Mouse (Mus musculus) embryonic stem cell, embryonic (primary cell): ENCODE measurements around the gene Zbtb14.

Source experiments
- CTCF ChIA-PET, 4 experiments: fragments of 300-600 bp in 2 of 4; fragments of 350-600 bp in 2 of 4; sonication (Branson Sonifier 250); formaldehyde crosslinking; loops; one replicate each; lab custom pipeline; 2022; ENCODE audit warnings: inconsistent platforms in 2 of 4; lab: Charles Lee
- POLR2A ChIA-PET, 4 experiments: fragments of 300-600 bp in 2 of 4; fragments of 350-600 bp in 2 of 4; sonication (Branson Sonifier 250); formaldehyde crosslinking; loops; one replicate each; lab custom pipeline; 2022; ENCODE audit warnings: antibody characterized with exemption in 4 of 4, inconsistent platforms in 1 of 4; lab: Charles Lee

The Zbtb14 gene

DNA sequence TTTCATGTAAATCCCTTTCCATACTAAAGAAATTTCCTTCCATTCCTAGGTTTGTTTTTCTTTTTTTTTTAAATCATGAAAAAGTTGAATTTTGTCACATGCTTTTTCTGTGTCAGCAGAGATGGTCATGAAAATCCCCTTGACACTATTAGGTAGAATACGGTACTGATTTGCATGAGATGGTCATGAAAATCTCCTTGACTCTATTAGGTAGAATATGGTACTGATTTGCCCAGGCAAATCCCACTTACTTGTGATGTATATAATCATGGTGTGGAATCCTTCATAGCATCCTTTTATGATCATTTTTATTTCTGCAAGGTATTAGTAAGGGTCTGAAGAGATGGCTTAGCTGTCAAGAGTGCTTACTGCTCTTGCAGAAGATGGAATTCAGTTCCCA is 38.7 kb downstream of the Zbtb14 start:
- POLR2A ChIA-PET = interaction anchor here in 3 of 4 experiments (0.7 to 2.0 kb wide), 6 partner anchors 17 to 1612 kb away, joined by 3 to 8 read pairs (median 4); partner anchors contain the start of genes Zbtb14 (in 2 of the 3) and Akain1 (in 1 of the 3)

DNA sequence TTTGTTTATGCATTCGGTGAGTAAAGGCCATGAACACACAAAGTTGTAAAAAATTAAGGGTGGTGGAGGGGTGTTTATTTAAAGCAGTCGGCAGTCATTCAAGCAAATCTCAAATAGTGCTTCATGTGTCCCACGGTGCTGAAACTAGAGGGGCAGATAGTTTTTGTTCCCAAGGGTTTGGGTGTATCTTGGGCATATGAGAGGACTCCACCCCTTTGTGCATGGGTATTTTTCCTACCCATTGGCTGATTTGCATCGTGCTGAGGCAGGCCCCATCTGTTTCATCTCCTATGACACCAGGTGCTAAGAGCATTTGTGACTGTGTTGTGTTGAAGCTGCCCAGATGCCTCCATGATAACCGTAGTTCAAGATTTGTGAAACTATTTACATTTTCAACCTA is 55.0 kb downstream of the Zbtb14 start:
- CTCF ChIA-PET = no interaction called here
- POLR2A ChIA-PET = interaction anchor here in 2 of 4 experiments (0.6 to 1.7 kb wide), 6 partner anchors 13 to 161 kb away, joined by 3 to 26 read pairs (median 4); partner anchors contain the start of gene Zbtb14 (in 1 of the 2)

More for the DNA sequence above, 38.7 kb downstream of the Zbtb14 start:
- CTCF ChIA-PET = no interaction called here

DNA sequence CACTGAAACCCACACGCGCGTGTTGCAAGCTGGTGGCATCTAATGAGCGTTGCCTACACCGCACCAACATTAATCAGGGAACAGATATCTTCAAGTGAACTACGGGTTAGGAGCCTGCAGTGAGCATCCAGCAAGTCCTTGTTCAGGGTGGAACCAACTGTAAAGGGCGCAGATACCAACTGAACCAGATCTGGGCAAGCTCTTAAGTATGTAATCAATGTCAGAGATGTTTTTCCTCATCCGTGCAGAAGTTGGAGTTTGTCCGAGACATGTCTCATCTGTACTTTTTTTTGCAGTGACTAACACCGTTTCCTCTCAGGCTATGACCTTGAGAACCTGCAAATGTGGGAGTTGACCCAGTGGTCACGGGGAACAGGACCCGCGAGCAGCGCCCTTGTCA is 55.6 kb downstream of the Zbtb14 start:
- POLR2A ChIA-PET = interaction anchor here in 3 of 4 experiments (0.7 to 1.7 kb wide), 13 partner anchors 10 to 161 kb away, joined by 3 to 26 read pairs (median 3); partner anchors contain the start of gene Zbtb14 (in 2 of the 3)
- CTCF ChIA-PET = interaction anchor here in 1 of 4 experiments (1.4 kb wide), 1 partner anchor 37 kb away, joined by 3 read pairs; no protein-coding TSS in a partner anchor

DNA sequence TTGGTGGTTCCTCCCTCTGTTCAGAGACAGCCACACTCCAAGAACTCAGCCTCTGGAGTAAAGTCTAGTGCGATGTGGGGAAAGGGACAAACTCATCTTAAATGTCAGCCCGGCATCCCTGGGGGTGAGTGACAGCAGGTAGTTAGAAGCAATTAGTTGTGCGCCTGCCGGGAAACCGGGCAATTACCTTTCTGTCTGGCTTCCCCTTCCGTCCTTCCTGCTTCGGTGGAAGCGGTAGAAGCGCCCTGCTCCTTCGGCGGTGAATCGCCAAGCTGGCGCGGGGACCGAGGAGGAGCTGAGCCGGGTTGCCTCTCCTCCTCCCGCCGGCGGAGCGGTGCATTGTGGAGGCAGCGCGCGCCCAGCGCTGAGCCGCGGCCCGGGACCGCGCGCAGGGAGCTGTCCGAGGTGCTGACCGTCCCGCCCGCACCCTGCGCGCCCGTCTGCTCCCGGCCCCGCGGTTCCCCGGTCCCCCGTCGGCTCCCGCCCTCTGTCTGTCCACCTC is 56.2 kb downstream of the Zbtb14 start, which contains the start of gene Akain1:
TSS of gene Akain1 (plus strand) at position 337 of the 502 bp plus-strand sequence.
- ChIA-PET CTCF (interaction anchor here in 1 of 4 experiments (1.4 kb wide), 1 partner anchor 36 kb away, joined by 3 read pairs; no protein-coding TSS in a partner anchor), POLR2A (interaction anchor here (0.6 to 1.7 kb wide), 17 partner anchors 9 to 162 kb away, joined by 3 to 26 read pairs (median 3); partner anchors contain the start of gene Zbtb14 (in 3 of the 4))

DNA sequence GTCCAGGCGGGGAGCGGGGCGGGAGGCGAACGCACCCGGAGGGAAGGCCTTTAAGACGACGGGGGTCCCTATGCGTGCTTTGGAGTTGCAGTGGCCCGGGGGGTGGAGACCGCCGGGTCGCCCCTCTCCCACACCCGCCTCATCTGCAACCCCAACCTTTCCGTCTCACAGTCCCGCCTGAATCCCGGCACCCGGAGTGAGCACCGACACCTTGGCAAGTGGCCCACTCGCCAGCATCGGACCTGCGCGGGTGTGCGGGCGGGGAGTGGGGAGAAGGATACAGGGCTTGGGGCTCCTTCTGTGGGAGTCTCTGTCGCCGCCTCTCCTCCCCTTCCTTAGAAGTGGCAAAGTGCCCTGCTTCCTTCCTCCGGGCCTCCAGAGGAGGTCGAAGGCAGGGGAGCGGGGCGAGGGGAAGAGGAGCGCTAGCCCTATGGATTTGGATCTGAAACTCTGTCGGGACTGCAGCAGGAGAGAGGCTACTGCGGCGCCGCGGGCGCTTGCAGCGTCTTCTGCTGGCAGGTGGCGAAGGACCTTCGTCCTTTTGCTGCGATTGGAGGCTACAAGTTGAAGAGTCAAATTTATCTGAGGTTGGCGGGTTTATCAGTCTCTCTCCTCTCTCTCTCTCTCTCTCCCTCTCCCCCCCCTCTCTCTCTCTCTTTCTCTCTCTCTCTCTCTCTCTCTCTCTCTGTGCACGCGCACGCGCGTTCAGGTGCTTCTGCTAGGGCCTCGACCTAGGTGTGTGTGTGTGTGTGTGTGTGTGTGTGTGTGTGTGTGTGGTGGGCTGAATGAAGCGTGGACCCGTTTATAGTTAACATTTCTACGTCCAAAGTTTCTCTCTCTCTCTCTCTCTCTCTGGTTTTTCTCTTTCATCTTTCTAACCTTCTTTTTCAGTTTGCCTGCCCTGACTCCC is 57.0 kb downstream of the Zbtb14 start:
- ChIA-PET POLR2A (interaction anchor here (0.6 to 1.7 kb wide), 17 partner anchors 9 to 174 kb away, joined by 3 to 26 read pairs (median 3); partner anchors contain the start of gene Zbtb14 (in 3 of the 4)), CTCF (interaction anchor here in 1 of 4 experiments (1.4 kb wide), 1 partner anchor 35 kb away, joined by 3 read pairs; no protein-coding TSS in a partner anchor)
